ENCODE assay signal across 10 mouse cellular contexts in genomic region chr7:3367569-3367968, GRCm38 (mm10). TPM values are rescaled to one million over a fixed set of nuclear protein-coding genes. Genes with fewer than 3 reads are reported as not detected.
DNase-seq lines count a peak whose midpoint lies in the region; ATAC-seq and TF ChIP-seq lines count a peak whose summit lies in the region.
"Had no signal": no experiment of that assay in that cellular context is flagged by ENCODE, and none has a peak within 500 bp of the region (broad histone marks: within the 10 kb centered on the region; RNA-seq: fewer than 3 reads in every experiment).

No protein-coding gene starts in this region.

- peak overlapping the region; percentile 17; the same call in 1 of the 2 replicates for H3K9ac ChIP-seq in heart, embryonic 12.5 days
- no peak overlapping the region for H3K9ac ChIP-seq in lung, embryonic 15.5 days
- H3K9ac ChIP-seq in limb, embryonic 11.5 days (ENCODE audit: low read length) = no peak overlapping the region
- H3K9ac ChIP-seq in stomach, postnatal 0 days (ENCODE audit: low read length) = no peak overlapping the region

- WGBS in heart, embryonic 12.5 days = 2% methylated on average over 11 of the region's 11 CpGs
- 13% methylated on average over 11 of the region's 11 CpGs for WGBS in lung, embryonic 15.5 days
- WGBS in limb, embryonic 11.5 days = 7% methylated on average over 11 of the region's 11 CpGs
- whole genome bisulfite sequencing in stomach, postnatal 0 days = 21% methylated on average over 11 of the region's 11 CpGs

- no peaks in the 10 kb centered on the region for H3K9me3 ChIP-seq in heart, embryonic 12.5 days (replicated peaks)
- no peaks in the 10 kb centered on the region for H3K9me3 ChIP-seq in lung, embryonic 15.5 days
- H3K9me3 ChIP-seq in limb, embryonic 11.5 days (ENCODE audit: control insufficient read depth, low read length) = no peaks in the 10 kb centered on the region
- no peaks in the 10 kb centered on the region for H3K9me3 ChIP-seq in stomach, postnatal 0 days (ENCODE audit: control insufficient read depth, low read length)

- no peak overlapping the region for H3K27ac ChIP-seq in heart, embryonic 12.5 days (ENCODE audit: poor library complexity, severe bottlenecking)
- H3K27ac ChIP-seq in lung, embryonic 15.5 days = no peak overlapping the region
- no peak overlapping the region for H3K27ac ChIP-seq in limb, embryonic 11.5 days (replicated peaks; ENCODE audit: low read depth, low read length)
- H3K27ac ChIP-seq in stomach, postnatal 0 days (replicated peaks) = no peak overlapping the region

- peak overlapping the region; percentile 77 for H3K4me2 ChIP-seq in heart, embryonic 12.5 days
- peak overlapping the region; percentile 34 for H3K4me2 ChIP-seq in lung, embryonic 15.5 days
- H3K4me2 ChIP-seq in limb, embryonic 11.5 days (ENCODE audit: low read depth, severe bottlenecking) = peak overlapping the region; percentile 3
- H3K4me2 ChIP-seq in stomach, postnatal 0 days (replicated peaks; ENCODE audit: low read depth) = 0 out of 2 replicates have a peak overlapping the region, but pooled peaks have one; percentile 19

- TF ChIP-seq EP300 in stomach, postnatal 0 days (optimal IDR thresholded peaks at IDR 0.05) = no peak

- TF ChIP-seq CTCF in stomach, postnatal 0 days (IDR thresholded peaks at IDR 0.05; ENCODE audit: low read depth) = no peak

- DNase-seq in heart, adult 8-10 months (ENCODE audit: low spot score) = no peak
- no peak for DNase-seq in lung, adult 18-20 months
- no peak for DNase-seq in limb, embryonic 11.5 days (ENCODE audit: low spot score)
- DNase-seq in stomach, postnatal 0 days (ENCODE audit: low spot score) = no peak
- no peak for DNase-seq in adrenal gland, adult 8-10 months
- no peak for DNase-seq in gastrocnemius, postnatal 14 days
- DNase-seq: spleen, adult 18-20 months had no signal

- peaks cover 34% of the 10 kb centered on the region for H3K27me3 ChIP-seq in heart, embryonic 12.5 days (replicated peaks)
- H3K27me3 ChIP-seq in lung, embryonic 15.5 days = peaks cover 24% of the 10 kb centered on the region
- H3K27me3 ChIP-seq in limb, embryonic 11.5 days (ENCODE audit: control insufficient read depth, insufficient read depth, low read length) = peaks cover 19% of the 10 kb centered on the region
- no peaks in the 10 kb centered on the region for H3K27me3 ChIP-seq in stomach, postnatal 0 days (ENCODE audit: control insufficient read depth, insufficient read depth, low read length)

- H3K4me1 ChIP-seq in heart, embryonic 12.5 days (replicated peaks) = peaks cover 16% of the 10 kb centered on the region
- 0 out of 2 replicates have a peak, but pooled peaks cover 10% of the 10 kb centered on the region for H3K4me1 ChIP-seq in lung, embryonic 15.5 days
- no peaks in the 10 kb centered on the region for H3K4me1 ChIP-seq in limb, embryonic 11.5 days (ENCODE audit: control insufficient read depth, insufficient read depth, low read length)
- H3K4me1 ChIP-seq in stomach, postnatal 0 days (replicated peaks; ENCODE audit: control insufficient read depth, insufficient read depth) = no peaks in the 10 kb centered on the region

- intact Hi-C loops in gastrocnemius, postnatal 14 days (cut with DNase I; ENCODE audit: low total_unique reads) = no loop called here

- H3K36me3 ChIP-seq in heart, embryonic 12.5 days = no peaks in the 10 kb centered on the region
- no peaks in the 10 kb centered on the region for H3K36me3 ChIP-seq in lung, embryonic 15.5 days
- H3K36me3 ChIP-seq in limb, embryonic 11.5 days (ENCODE audit: control insufficient read depth, insufficient read depth, low read length) = 0 out of 2 replicates have a peak, but pooled peaks cover 2% of the 10 kb centered on the region
- no peaks in the 10 kb centered on the region for H3K36me3 ChIP-seq in stomach, postnatal 0 days (ENCODE audit: control insufficient read depth, insufficient read depth, low read length)

- peak overlapping the region; percentile 43 for H3K4me3 ChIP-seq in heart, embryonic 12.5 days
- H3K4me3 ChIP-seq in lung, embryonic 15.5 days = no peak overlapping the region
- no peak overlapping the region for H3K4me3 ChIP-seq in limb, embryonic 11.5 days (ENCODE audit: low read depth, low read length)
- H3K4me3 ChIP-seq in stomach, postnatal 0 days (ENCODE audit: low read depth, low read length) = 0 out of 2 replicates have a peak overlapping the region, but pooled peaks have one; percentile 4

- no peak for ATAC-seq in heart, embryonic 12.5 days (ENCODE audit: insufficient number of reproducible peaks, low FRiP score)
- no peak for ATAC-seq in lung, embryonic 15.5 days (ENCODE audit: borderline replicate concordance, extremely low read depth, low FRiP score, low TSS enrichment)
- no peak for ATAC-seq in limb, embryonic 11.5 days (ENCODE audit: insufficient number of reproducible peaks, low FRiP score, low TSS enrichment, low read depth)
- no peak for ATAC-seq in stomach, postnatal 0 days (ENCODE audit: low FRiP score, low TSS enrichment)

RNA-seq across cellular contexts. Expression of gene Cacng8, which starts 22.9 kb away (rescaled TPM):
- polyA plus RNA-seq in heart, embryonic 12.5 days (2016; fragmentation: Nextera tagmentation; extraction: Ambion mirVana) = 1.6 and 1.9 TPM in 2 replicates
- total RNA-seq in heart, adult 8-10 months (2022) = not detected
- 2.2 and 2.4 TPM in 2 replicates for polyA plus RNA-seq in lung, embryonic 15.5 days (2015; fragmentation: Nextera tagmentation; extraction: Ambion mirVana)
- polyA plus RNA-seq in limb, embryonic 11.5 days (2014; fragmentation: Nextera tagmentation; extraction: Ambion mirVana) = 6.8 and 7.0 TPM in 2 replicates
- polyA plus RNA-seq in stomach, postnatal 0 days (2015; fragmentation: Nextera tagmentation; extraction: Ambion mirVana) = 0.29 and 0.35 TPM in 2 replicates
- total RNA-seq in adrenal gland, adult 8-10 months (2022) = 10 to 100 TPM in 2 of 4 experiments, 1 to 10 TPM in 2; 4.4 to 12.2 (median 7.4) TPM
- total RNA-seq in gastrocnemius, postnatal 14 days (2021) = not detected
- total RNA-seq: liver, adult 2 months had no signal
- polyA plus RNA-seq: liver, adult 2 months had no signal

RNA-seq across cellular contexts. Expression of gene Cacng7, which starts 34.8 kb away (rescaled TPM):
- 0.17 and 0.32 TPM in 2 replicates for polyA plus RNA-seq in heart, embryonic 12.5 days (2016; fragmentation: Nextera tagmentation; extraction: Ambion mirVana)
- total RNA-seq in heart, adult 8-10 months (2022) = 1 to 10 TPM; 3.0 to 3.6 (median 3.3) TPM
- polyA plus RNA-seq in lung, embryonic 15.5 days (2015; fragmentation: Nextera tagmentation; extraction: Ambion mirVana) = 0.48 and 0.49 TPM in 2 replicates
- polyA plus RNA-seq in limb, embryonic 11.5 days (2014; fragmentation: Nextera tagmentation; extraction: Ambion mirVana) = 2.0 and 2.6 TPM in 2 replicates
- 0.69 and 0.79 TPM in 2 replicates for polyA plus RNA-seq in stomach, postnatal 0 days (2015; fragmentation: Nextera tagmentation; extraction: Ambion mirVana)
- total RNA-seq in adrenal gland, adult 8-10 months (2022) = 10 to 100 TPM in 2 of 4 experiments, 1 to 10 TPM in 2; 9.1 to 25.6 (median 14.2) TPM
- 1 to 10 TPM; 5.9 to 6.7 TPM for total RNA-seq in gastrocnemius, postnatal 14 days (2021)

RNA-seq across cellular contexts. Expression of gene Cacng6, which starts 56.4 kb away (rescaled TPM):
- polyA plus RNA-seq in heart, embryonic 12.5 days (2016; fragmentation: Nextera tagmentation; extraction: Ambion mirVana) = 23.1 and 23.5 TPM in 2 replicates
- total RNA-seq in heart, adult 8-10 months (2022) = 1 to 10 TPM; 2.0 to 4.4 (median 2.5) TPM
- 0.30 TPM in 1 of 2 replicates, not detected in the other for polyA plus RNA-seq in lung, embryonic 15.5 days (2015; fragmentation: Nextera tagmentation; extraction: Ambion mirVana)
- polyA plus RNA-seq in limb, embryonic 11.5 days (2014; fragmentation: Nextera tagmentation; extraction: Ambion mirVana) = 0.25 and 0.52 TPM in 2 replicates
- polyA plus RNA-seq in stomach, postnatal 0 days (2015; fragmentation: Nextera tagmentation; extraction: Ambion mirVana) = 0.22 and 0.39 TPM in 2 replicates
- under 1 TPM in 2 of 4 experiments, not detected in 2; 0.34 to 0.78 TPM for total RNA-seq in adrenal gland, adult 8-10 months (2022)
- total RNA-seq in gastrocnemius, postnatal 14 days (2021) = 10 to 100 TPM; 79.3 to 91.5 TPM
- polyA plus RNA-seq: liver, adult 2 months had no signal

Comparison
In these comparisons a context has a peak if more than half of its experiments do, and no peak if none do; other contexts are left out.
1. H3K4me2 ChIP-seq: peak in every context shown above with its lines; median percentile 77 in heart, embryonic 12.5 days; 34 in lung, embryonic 15.5 days; 19 in stomach, postnatal 0 days; 3 in limb, embryonic 11.5 days.
2. H3K4me3 ChIP-seq: peak in heart, embryonic 12.5 days (single experiment) and stomach, postnatal 0 days (single experiment); none in lung, embryonic 15.5 days (single experiment) and limb, embryonic 11.5 days (single experiment).
3. RNA of gene Cacng6, which starts 56.4 kb away (polyA plus RNA-seq): 23.1 to 23.5 TPM in heart, embryonic 12.5 days; 0.25 to 0.52 TPM in limb, embryonic 11.5 days, 0.22 to 0.39 TPM in stomach, postnatal 0 days and 0.30 TPM in lung, embryonic 15.5 days; every median in the first group is over 10 times any median in the second.